Mouse (Mus musculus) testis, adult 2 months (tissue): ENCODE measurements around the gene Tjap1.

Source experiments
- CTCF ChIP-seq: fragments of 200-500 bp; IDR thresholded peaks from 2 replicates; pipeline ENCODE4 v1.5.1; 2012; ENCODE audit warnings: low read depth, mild to moderate bottlenecking, inconsistent platforms, low read length, moderate library complexity; ENCODE audit not compliant: control insufficient read depth, insufficient read depth, insufficient replicate concordance
- POLR2A ChIP-seq: fragments of 200-500 bp; IDR thresholded peaks from 2 replicates; pipeline ENCODE4 v1.6.1; 2012; ENCODE audit warnings: low read depth, mild to moderate bottlenecking, inconsistent platforms, low read length, moderate library complexity; ENCODE audit not compliant: control insufficient read depth

DNA sequence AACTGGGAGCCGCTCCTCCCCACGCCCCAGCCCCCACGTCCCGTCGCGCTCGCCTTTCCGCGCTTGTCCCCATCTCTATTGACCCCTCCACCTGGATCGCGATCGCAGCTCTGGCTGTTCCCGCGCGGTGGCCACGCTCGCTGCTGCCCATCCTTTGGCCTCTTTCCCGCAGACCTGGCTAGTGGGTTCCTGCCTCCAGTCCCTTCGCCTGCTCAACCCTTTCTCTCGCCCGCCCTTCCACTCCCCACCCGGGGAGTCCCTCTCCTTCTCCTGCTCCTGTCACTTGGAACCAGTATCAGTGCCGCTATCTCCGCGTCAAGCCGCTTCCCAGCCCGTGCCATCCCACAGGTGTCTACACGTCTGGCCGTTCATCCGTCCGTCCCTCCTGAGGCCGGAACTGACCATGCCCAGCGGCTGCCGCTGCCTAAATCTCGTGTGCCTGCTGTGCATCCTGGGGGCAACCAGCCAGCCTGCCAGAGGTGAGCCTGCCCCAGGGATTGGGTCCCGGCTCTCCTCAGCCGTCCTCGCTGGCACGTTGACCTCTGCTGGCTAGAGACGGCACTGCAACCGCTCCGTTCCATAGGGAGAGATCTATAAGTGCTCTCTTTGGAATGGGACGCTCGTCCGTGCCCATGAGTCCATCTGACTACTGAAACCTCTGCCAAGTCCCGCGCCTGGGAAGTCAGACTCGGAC, 15.5 kb upstream of the Tjap1 start:
- TF ChIP-seq POLR2A (no peak), CTCF (peak; percentile 83)
